Mouse (Mus musculus) forebrain, postnatal 0 days (tissue): ENCODE data around the gene Ppp1r9b. TPM values are rescaled to one million over a fixed set of nuclear protein-coding genes. Genes with fewer than 3 reads are reported as not detected.
A peak's percentile ranks its signal among the peaks of the same experiment; 100 is the strongest.

Source experiments
- ATAC-seq: fragments of 200-750 bp; cut with Nextera tagmentation; 2 replicates; pipeline ENCODE4 v1.8.0; 2017; ENCODE audit warnings: mild to moderate bottlenecking, moderate library complexity
- DNase-seq: peaks from one replicate; pipeline ENCODE4 v3.0.0-alpha.2; 2015
- H3K27ac ChIP-seq: fragments of 300-500 bp; sonication (generic); 2 replicates; pipeline ENCODE4 v1.5.1; 2014; ENCODE audit warnings: low read depth, mild to moderate bottlenecking, antibody characterized with exemption, low read length, moderate library complexity, mixed read lengths
- H3K27me3 ChIP-seq: fragments of 300-500 bp; sonication (generic); 2 replicates; pipeline ENCODE4 v1.6.1; 2014; ENCODE audit warnings: mild to moderate bottlenecking, low read length, mixed read lengths; ENCODE audit not compliant: insufficient read depth
- H3K36me3 ChIP-seq: fragments of 300-500 bp; sonication (generic); 2 replicates; pipeline ENCODE4 v1.6.1; 2014; ENCODE audit warnings: mild to moderate bottlenecking, moderate library complexity; ENCODE audit not compliant: insufficient read depth
- H3K4me1 ChIP-seq: fragments of 300-500 bp; sonication (generic); 2 replicates; pipeline ENCODE4 v1.6.1; 2014; ENCODE audit warnings: antibody characterized with exemption; ENCODE audit not compliant: insufficient read depth
- H3K4me2 ChIP-seq: fragments of 300-500 bp; sonication (generic); 2 replicates; pipeline ENCODE4 v1.6.1; 2014; ENCODE audit warnings: low read depth, mild to moderate bottlenecking, moderate library complexity
- H3K4me3 ChIP-seq: fragments of 300-500 bp; sonication (generic); 2 replicates; pipeline ENCODE4 v1.5.1; 2014; ENCODE audit warnings: low read depth, low read length, mixed read lengths
- H3K9ac ChIP-seq: fragments of 300-500 bp; sonication (generic); 2 replicates; pipeline ENCODE4 v1.6.1; 2014; ENCODE audit warnings: mild to moderate bottlenecking
- H3K9me3 ChIP-seq: fragments of 300-500 bp; sonication (generic); 2 replicates; pipeline ENCODE4 v1.6.1; 2016; ENCODE audit warnings: low read length
- CTCF ChIP-seq: sonication (generic); IDR thresholded peaks from 2 replicates; pipeline ENCODE4 v1.5.1; 2016; ENCODE audit warnings: antibody characterized with exemption, control low read depth, low read depth
- WGBS: fragments of 180-500 bp; shearing (Covaris S2); extraction: QIAGEN DNeasy Blood & Tissue Kit; methylation state at CpG from one replicate; pipeline ENCODE4 v1.1.7; 2014; 5-methylcytosine and 5-hydroxymethylcytosine counted together
- polyA plus RNA-seq: library from polyadenylated mRNA; unstranded; fragments of >200 nt; fragmentation: Nextera tagmentation; extraction: Ambion mirVana; gene quantifications from 2 replicates; pipeline ENCODE4 v1.2.1, GENCODE M21; 2015
- total RNA-seq: library from RNA; depleted of rRNA; stranded (reverse); fragments of >200 nt; gene quantifications from 2 replicates; pipeline ENCODE4 v1.2.3, GENCODE M21; 2014

Ppp1r9b gene
- total and polyA plus RNA-seq, 2 experiments from 2014 or later: 22.3 to 202 TPM

- peak; percentile 23; the same call in 1 of the 2 replicates for ATAC-seq
- WGBS: 55% methylated on average over 16 of the region's 16 CpGs
- Histone ChIP-seq H3K4me2 (no peak overlapping the region), H3K36me3 (peaks cover 57% of the 10 kb centered on the region), H3K27me3 (no peaks in the 10 kb centered on the region), H3K9me3 (no peaks in the 10 kb centered on the region), H3K9ac (no peak overlapping the region), H3K4me3 (no peak overlapping the region), H3K27ac (0 out of 2 replicates have a peak overlapping the region, but pooled peaks have one; percentile 15), H3K4me1 (peaks cover 25% of the 10 kb centered on the region)
- no peak for TF ChIP-seq CTCF
- DNase-seq: no peak
Observed at GRCm38 (mm10) chr11:94998041-94998531, 7.3 kb downstream of the Ppp1r9b start.

- ATAC-seq: no peak
- Histone ChIP-seq H3K4me3 (no peak overlapping the region), H3K36me3 (peaks cover 77% of the 10 kb centered on the region), H3K9me3 (no peaks in the 10 kb centered on the region), H3K9ac (no peak overlapping the region), H3K27ac (0 out of 2 replicates have a peak overlapping the region, but pooled peaks have one; percentile 66), H3K27me3 (no peaks in the 10 kb centered on the region), H3K4me2 (no peak overlapping the region), H3K4me1 (peaks cover 5% of the 10 kb centered on the region)
- no peak for TF ChIP-seq CTCF
- 78% methylated on average over 8 of the region's 8 CpGs for WGBS
- no peak for DNase-seq
Observed at GRCm38 (mm10) chr11:95000128-95000527, 9.3 kb downstream of the Ppp1r9b start.

- DNase-seq (no peak), ATAC-seq (no peak)
- peaks cover 81% of the 10 kb centered on the region for H3K36me3 ChIP-seq
- WGBS: 48% methylated on average over 4 of the region's 4 CpGs
- H3K27me3 ChIP-seq: no peaks in the 10 kb centered on the region
- H3K4me3 ChIP-seq: no peak overlapping the region
- TF ChIP-seq CTCF: no peak
- H3K27ac ChIP-seq: peak overlapping the region; percentile 66
- H3K9me3 ChIP-seq: no peaks in the 10 kb centered on the region
- H3K4me2 ChIP-seq: no peak overlapping the region
- peaks cover 1% of the 10 kb centered on the region for H3K4me1 ChIP-seq
- H3K9ac ChIP-seq: peak overlapping the region; percentile 3; the same call in 1 of the 2 replicates
Observed at GRCm38 (mm10) chr11:95000548-95000947, 9.7 kb downstream of the Ppp1r9b start.

GRCm38 (mm10) chr11:95001058-95001457 is 10.2 kb downstream of the Ppp1r9b start:
- peak; percentile 84 for DNase-seq
- 0 out of 2 replicates have a peak, but pooled peaks cover 1% of the 10 kb centered on the region for H3K4me1 ChIP-seq
- H3K36me3 ChIP-seq: peaks cover 85% of the 10 kb centered on the region
- ATAC-seq: peak; percentile 67; the same call in 1 of the 2 replicates
- no peak overlapping the region for H3K4me2 ChIP-seq
- H3K27ac ChIP-seq: peak overlapping the region; percentile 66
- TF ChIP-seq CTCF: peak; percentile 94
- H3K27me3 ChIP-seq: no peaks in the 10 kb centered on the region
- H3K9me3 ChIP-seq: no peaks in the 10 kb centered on the region
- under 1% methylated on average over 8 of the region's 8 CpGs for WGBS
- H3K4me3 ChIP-seq: no peak overlapping the region
- H3K9ac ChIP-seq: peak overlapping the region; percentile 3; the same call in 1 of the 2 replicates

GRCm38 (mm10) chr11:95001584-95002347 is 10.9 kb downstream of the Ppp1r9b start:
- Histone ChIP-seq H3K27ac (no peak overlapping the region), H3K36me3 (peaks cover 81% of the 10 kb centered on the region), H3K4me2 (no peak overlapping the region), H3K4me3 (no peak overlapping the region), H3K9ac (no peak overlapping the region), H3K9me3 (no peaks in the 10 kb centered on the region), H3K4me1 (peaks cover 8% of the 10 kb centered on the region; the same call in 1 of the 2 replicates), H3K27me3 (no peaks in the 10 kb centered on the region)
- ATAC-seq (no peak), DNase-seq (no peak)
- no peak for TF ChIP-seq CTCF
- WGBS: 87% methylated on average over 21 of the region's 21 CpGs

- H3K27ac ChIP-seq: no peak overlapping the region
- peaks cover 13% of the 10 kb centered on the region for H3K4me1 ChIP-seq
- no peak overlapping the region for H3K4me2 ChIP-seq
- H3K9me3 ChIP-seq: no peaks in the 10 kb centered on the region
- DNase-seq (no peak), ATAC-seq (no peak)
- H3K4me3 ChIP-seq: no peak overlapping the region
- WGBS: 92% methylated on average over 8 of the region's 8 CpGs
- no peaks in the 10 kb centered on the region for H3K27me3 ChIP-seq
- no peak for TF ChIP-seq CTCF
- no peak overlapping the region for H3K9ac ChIP-seq
- peaks cover 71% of the 10 kb centered on the region for H3K36me3 ChIP-seq
Observed at GRCm38 (mm10) chr11:95002705-95003104, 11.9 kb downstream of the Ppp1r9b start.
